Mouse (Mus musculus): Measurements from ENCODE around the gene Uhrf1bp1. TPM values are rescaled to one million over a fixed set of nuclear protein-coding genes. Genes with fewer than 3 reads are reported as not detected.

Uhrf1bp1 gene
- polyA plus RNA-seq, 1 experiment = 9.1 TPM

- no peak overlapping the region for H3K27ac ChIP-seq (ENCODE audit: insufficient read depth, low read length)
- peak overlapping the region; percentile 88 for H3K4me3 ChIP-seq (ENCODE audit: insufficient read depth, low read length)
- H3K4me1 ChIP-seq (ENCODE audit: control insufficient read depth, insufficient read depth, low read length) = peaks cover 2% of the 10 kb centered on the region
- TF ChIP-seq POLR2A (IDR thresholded peaks at IDR 0.05; ENCODE audit: extremely low read depth, insufficient read depth, low read length) (no peak), CTCF (IDR thresholded peaks at IDR 0.05; ENCODE audit: extremely low read depth, insufficient read depth, low read length) (no peak)
Measured at GRCm38 (mm10) chr17:27908206-27908887, 52.1 kb downstream of the Uhrf1bp1 start.

DNA sequence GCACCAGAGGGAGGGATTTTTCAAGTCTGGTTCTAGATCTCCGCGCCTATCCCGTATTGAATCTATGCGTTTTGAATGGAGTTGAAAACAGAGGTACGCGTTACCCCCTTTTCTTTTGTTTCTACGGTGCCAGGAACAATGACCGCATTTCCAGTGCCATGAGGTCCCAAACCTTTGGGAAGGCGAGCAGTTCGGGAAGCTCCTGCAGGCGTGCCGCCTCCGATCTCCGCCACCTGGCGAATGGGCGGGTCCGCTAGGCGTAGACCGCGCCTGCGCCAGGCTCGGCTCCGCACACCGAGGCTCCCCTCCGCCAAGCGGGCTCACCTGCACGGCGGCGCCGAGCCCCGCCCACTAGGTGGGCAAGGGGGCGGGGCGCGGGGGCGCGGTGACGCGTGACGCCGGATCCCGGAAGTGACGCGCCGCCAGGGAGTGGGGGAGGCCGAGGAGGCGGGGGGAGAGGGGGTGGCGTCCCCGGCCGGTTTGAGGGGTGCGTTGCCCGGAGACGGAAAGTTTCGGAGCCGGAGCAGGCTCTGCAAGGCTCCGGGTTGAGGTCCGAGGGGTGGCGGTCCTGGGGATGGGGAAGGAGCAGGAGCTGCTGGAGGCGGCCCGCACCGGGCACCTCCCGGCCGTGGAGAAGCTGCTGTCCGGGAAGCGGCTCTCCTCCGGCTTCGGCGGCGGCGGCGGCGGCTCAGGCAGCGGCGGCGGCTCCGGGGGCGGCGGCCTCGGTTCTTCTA lies 52.8 kb downstream of the Uhrf1bp1 start, which contains the start of gene Anks1:
Gene Anks1, plus strand, starts transcription at position 419 of the 734 bp plus-strand sequence.
- Histone ChIP-seq H3K4me1 (ENCODE audit: control insufficient read depth, insufficient read depth, low read length) (peaks cover 2% of the 10 kb centered on the region), H3K4me3 (ENCODE audit: insufficient read depth, low read length) (peak within 1 kb of the TSS; percentile 88), H3K27ac (ENCODE audit: insufficient read depth, low read length) (peak within 1 kb of the TSS; percentile 93)
- 0 out of 2 replicates have a peak, but pooled peaks have one; percentile 28 for TF ChIP-seq POLR2A (IDR thresholded peaks at IDR 0.05; ENCODE audit: extremely low read depth, insufficient read depth, low read length)
- TF ChIP-seq CTCF (IDR thresholded peaks at IDR 0.05; ENCODE audit: extremely low read depth, insufficient read depth, low read length) = peak; percentile 41; the same call in 1 of the 2 replicates

DNA sequence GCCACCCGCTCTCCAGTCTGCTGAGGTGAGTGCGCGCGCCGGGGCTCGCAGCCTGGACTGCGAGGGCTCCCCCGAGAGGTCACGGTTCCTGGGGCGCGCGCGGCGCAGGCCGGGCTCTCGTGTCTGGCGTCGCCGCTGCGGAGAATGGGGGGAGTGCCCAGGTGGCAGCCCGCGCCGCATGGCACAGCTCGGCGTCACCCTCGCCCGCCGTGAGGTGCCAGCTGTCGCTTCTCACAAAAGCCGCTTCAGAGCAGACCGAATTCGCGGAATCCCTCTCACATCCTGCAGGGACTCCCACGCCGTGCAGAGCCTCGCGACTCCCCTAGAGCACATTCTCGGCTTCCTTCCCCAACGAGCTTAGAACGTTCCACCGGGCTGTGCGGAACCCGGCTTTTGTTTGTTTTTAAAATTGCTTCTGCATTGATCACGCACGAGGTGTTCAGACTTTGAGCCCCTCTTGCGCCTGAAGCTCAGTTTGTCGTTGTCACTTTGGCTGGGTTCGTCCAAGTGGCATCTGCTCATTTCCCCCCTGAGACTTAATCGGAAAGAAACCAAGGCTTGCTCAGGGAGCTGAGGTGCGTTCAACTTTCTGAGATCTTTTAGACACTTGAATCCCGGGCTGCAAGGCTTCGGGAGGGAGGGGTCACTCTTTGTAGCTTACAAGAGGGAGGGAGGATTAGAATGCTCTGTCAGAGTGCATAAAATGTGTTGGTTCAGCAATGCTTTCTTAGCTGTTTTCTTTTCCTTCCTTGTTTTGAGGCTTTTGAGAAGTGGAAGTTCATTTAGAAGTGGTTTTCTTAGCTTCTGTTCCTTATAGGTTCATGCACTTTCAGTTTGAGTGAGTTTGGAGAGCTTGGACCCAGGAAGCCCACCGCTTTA lies 53.6 kb downstream of the Uhrf1bp1 start, which contains the start of gene Taf11:
Gene Taf11, minus strand, starts transcription at position 223 of the 879 bp plus-strand sequence.
- TF ChIP-seq CTCF (IDR thresholded peaks at IDR 0.05; ENCODE audit: extremely low read depth, insufficient read depth, low read length) (no peak), POLR2A (IDR thresholded peaks at IDR 0.05; ENCODE audit: extremely low read depth, insufficient read depth, low read length) (no peak)
- H3K4me1 ChIP-seq (ENCODE audit: control insufficient read depth, insufficient read depth, low read length) = peaks cover 2% of the 10 kb centered on the region
- H3K4me3 ChIP-seq (ENCODE audit: insufficient read depth, low read length) = peak within 1 kb of the TSS; percentile 54
- peak within 1 kb of the TSS; percentile 93 for H3K27ac ChIP-seq (ENCODE audit: insufficient read depth, low read length)

GRCm38 (mm10) chr17:27911371-27911770 lies 55.1 kb downstream of the Uhrf1bp1 start:
- Histone ChIP-seq H3K27ac (ENCODE audit: insufficient read depth, low read length) (no peak overlapping the region), H3K4me3 (ENCODE audit: insufficient read depth, low read length) (no peak overlapping the region), H3K4me1 (ENCODE audit: control insufficient read depth, insufficient read depth, low read length) (peaks cover 2% of the 10 kb centered on the region)
- TF ChIP-seq POLR2A (IDR thresholded peaks at IDR 0.05; ENCODE audit: extremely low read depth, insufficient read depth, low read length) (no peak), CTCF (IDR thresholded peaks at IDR 0.05; ENCODE audit: extremely low read depth, insufficient read depth, low read length) (no peak)

DNA sequence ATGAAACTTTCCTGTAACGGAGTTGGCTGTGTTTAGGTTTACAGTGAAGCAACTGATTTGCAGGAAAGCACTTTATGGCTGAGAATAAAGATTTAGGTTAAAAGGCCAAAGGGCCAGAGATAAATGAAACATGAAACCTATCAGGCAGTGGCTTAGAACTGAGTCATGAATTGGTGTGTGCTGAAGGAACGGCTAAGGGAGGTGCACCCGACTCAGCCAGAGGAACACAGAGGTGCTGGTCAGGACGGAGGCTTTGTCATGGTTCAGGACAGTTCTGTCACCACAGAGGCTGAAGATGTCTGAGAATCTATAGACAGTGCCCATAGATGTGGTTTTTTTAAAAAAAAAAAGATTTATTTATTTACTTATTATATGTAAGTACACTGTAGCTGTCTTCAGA lies 58.5 kb downstream of the Uhrf1bp1 start:
- TF ChIP-seq CTCF (IDR thresholded peaks at IDR 0.05; ENCODE audit: extremely low read depth, insufficient read depth, low read length) (no peak), POLR2A (IDR thresholded peaks at IDR 0.05; ENCODE audit: extremely low read depth, insufficient read depth, low read length) (no peak)
- Histone ChIP-seq H3K4me3 (ENCODE audit: insufficient read depth, low read length) (no peak overlapping the region), H3K4me1 (ENCODE audit: control insufficient read depth, insufficient read depth, low read length) (peaks cover 2% of the 10 kb centered on the region), H3K27ac (ENCODE audit: insufficient read depth, low read length) (no peak overlapping the region)

GRCm38 (mm10) chr17:27916366-27916765 lies 60.1 kb downstream of the Uhrf1bp1 start:
- no peak overlapping the region for H3K4me3 ChIP-seq (ENCODE audit: insufficient read depth, low read length)
- TF ChIP-seq POLR2A (IDR thresholded peaks at IDR 0.05; ENCODE audit: extremely low read depth, insufficient read depth, low read length) (no peak), CTCF (IDR thresholded peaks at IDR 0.05; ENCODE audit: extremely low read depth, insufficient read depth, low read length) (no peak)
- H3K27ac ChIP-seq (ENCODE audit: insufficient read depth, low read length) = no peak overlapping the region
- no peaks in the 10 kb centered on the region for H3K4me1 ChIP-seq (ENCODE audit: control insufficient read depth, insufficient read depth, low read length)

DNA sequence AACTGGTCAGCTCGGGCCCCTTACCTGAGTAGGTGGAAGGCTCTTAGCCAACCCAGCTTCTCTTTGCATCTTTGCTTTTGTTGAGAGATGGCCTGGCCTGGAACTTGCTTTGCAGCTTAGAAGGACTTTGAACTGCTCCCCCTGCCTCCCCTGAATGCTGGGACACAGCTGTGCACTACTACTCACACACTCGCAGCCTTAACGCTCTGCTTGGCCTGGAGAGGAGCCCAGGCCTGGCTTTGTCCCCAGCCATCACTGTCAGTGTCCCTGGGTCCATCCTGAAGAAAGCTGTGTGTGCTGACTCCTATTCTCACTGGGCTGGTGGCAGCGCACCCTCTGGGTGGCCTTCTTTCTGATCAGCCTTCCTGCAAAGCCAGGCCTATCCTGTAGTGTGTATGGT lies 64.4 kb downstream of the Uhrf1bp1 start:
- no peak for TF ChIP-seq CTCF (IDR thresholded peaks at IDR 0.05; ENCODE audit: extremely low read depth, insufficient read depth, low read length)
- TF ChIP-seq POLR2A (IDR thresholded peaks at IDR 0.05; ENCODE audit: extremely low read depth, insufficient read depth, low read length) = no peak
- H3K4me1 ChIP-seq (ENCODE audit: control insufficient read depth, insufficient read depth, low read length) = 0 out of 2 replicates have a peak, but pooled peaks cover under 1% of the 10 kb centered on the region
- no peak overlapping the region for H3K4me3 ChIP-seq (ENCODE audit: insufficient read depth, low read length)
- no peak overlapping the region for H3K27ac ChIP-seq (ENCODE audit: insufficient read depth, low read length)

- Histone ChIP-seq H3K4me3 (ENCODE audit: insufficient read depth, low read length) (no peak overlapping the region), H3K27ac (ENCODE audit: insufficient read depth, low read length) (no peak overlapping the region), H3K4me1 (ENCODE audit: control insufficient read depth, insufficient read depth, low read length) (0 out of 2 replicates have a peak, but pooled peaks cover 3% of the 10 kb centered on the region)
- TF ChIP-seq POLR2A (IDR thresholded peaks at IDR 0.05; ENCODE audit: extremely low read depth, insufficient read depth, low read length) = no peak
- TF ChIP-seq CTCF (IDR thresholded peaks at IDR 0.05; ENCODE audit: extremely low read depth, insufficient read depth, low read length) = no peak
Measured at GRCm38 (mm10) chr17:27922174-27922712, 66.0 kb downstream of the Uhrf1bp1 start.

- H3K4me3 ChIP-seq (ENCODE audit: insufficient read depth, low read length) = no peak overlapping the region
- no peak for TF ChIP-seq POLR2A (IDR thresholded peaks at IDR 0.05; ENCODE audit: extremely low read depth, insufficient read depth, low read length)
- TF ChIP-seq CTCF (IDR thresholded peaks at IDR 0.05; ENCODE audit: extremely low read depth, insufficient read depth, low read length) = no peak
- H3K4me1 ChIP-seq (ENCODE audit: control insufficient read depth, insufficient read depth, low read length) = 0 out of 2 replicates have a peak, but pooled peaks cover 3% of the 10 kb centered on the region
- no peak overlapping the region for H3K27ac ChIP-seq (ENCODE audit: insufficient read depth, low read length)
Measured at GRCm38 (mm10) chr17:27925054-27925453, 68.8 kb downstream of the Uhrf1bp1 start.

All from cortical plate, adult 2 months (tissue).